Mouse (Mus musculus) forebrain, embryonic 15.5 days (tissue): ENCODE data around the gene Hist1h2bf. TPM values are rescaled to one million over a fixed set of nuclear protein-coding genes. Genes with fewer than 3 reads are reported as not detected.
A peak's percentile ranks its signal among the peaks of the same experiment; 100 is the strongest.
"Not testable (repeated sequence)": the region's sequence is repeated elsewhere in the genome, so short reads cannot be mapped to it uniquely, and the experiment has no call there.

Source experiments
- ATAC-seq: fragments of 200-750 bp; cut with Nextera tagmentation; replicated peaks from 2 replicates; pipeline ENCODE4 v1.8.0; 2017; ENCODE audit warnings: mild to moderate bottlenecking, moderate TSS enrichment, moderate library complexity
- H3K27ac ChIP-seq: fragments of 300-500 bp; sonication (generic); replicated peaks from 2 replicates; pipeline ENCODE4 v1.5.1; 2015; ENCODE audit warnings: mild to moderate bottlenecking, inconsistent platforms
- H3K27me3 ChIP-seq: fragments of 300-500 bp; sonication (generic); 2 replicates; pipeline ENCODE4 v1.6.1; 2015; ENCODE audit warnings: inconsistent platforms
- H3K36me3 ChIP-seq: fragments of 300-500 bp; sonication (generic); 2 replicates; pipeline ENCODE4 v1.6.1; 2015; ENCODE audit warnings: mild to moderate bottlenecking, inconsistent platforms
- H3K4me1 ChIP-seq: fragments of 300-500 bp; sonication (generic); 2 replicates; pipeline ENCODE4 v1.6.1; 2015; ENCODE audit warnings: inconsistent platforms
- H3K4me2 ChIP-seq: fragments of 300-500 bp; sonication (generic); replicated peaks from 2 replicates; pipeline ENCODE4 v1.6.1; 2015; ENCODE audit warnings: mild to moderate bottlenecking, inconsistent platforms
- H3K4me3 ChIP-seq: fragments of 300-500 bp; sonication (generic); 2 replicates; pipeline ENCODE4 v1.5.1; 2015; ENCODE audit warnings: mild to moderate bottlenecking, inconsistent platforms
- H3K9ac ChIP-seq: fragments of 300-500 bp; sonication (generic); replicated peaks from 2 replicates; pipeline ENCODE4 v1.6.1; 2015; ENCODE audit warnings: mild to moderate bottlenecking, inconsistent platforms
- H3K9me3 ChIP-seq: fragments of 300-500 bp; sonication (generic); 2 replicates; pipeline ENCODE4 v1.6.1; 2016; ENCODE audit warnings: inconsistent platforms
- WGBS: fragments of 180-500 bp; shearing (Covaris S2); methylation state at CpG from one replicate; pipeline ENCODE4 v1.1.7; 2015; ENCODE audit warnings: mixed read lengths; 5-methylcytosine and 5-hydroxymethylcytosine counted together
- polyA plus RNA-seq: library from polyadenylated mRNA; unstranded; fragments of >200 nt; fragmentation: Nextera tagmentation; extraction: Ambion mirVana; gene quantifications from 2 replicates; pipeline ENCODE4 v1.2.1, GENCODE M21; 2015

Gene Hist1h2bf
- polyA plus RNA-seq, 1 experiment from 2014 or later, result 2.9 TPM

GRCm38 (mm10) chr13:23561883-23562659 lies 11.9 kb downstream of the Hist1h2bf start, which contains the start of gene Hist1h3e:
Gene Hist1h3e, minus strand, starts transcription at chr13:23562369.
- not testable (repeated sequence) for H3K9me3 ChIP-seq, H3K36me3 ChIP-seq, H3K4me1 ChIP-seq, H3K27me3 ChIP-seq
- peak; percentile 95 for ATAC-seq
- under 1% methylated on average over 37 of the region's 67 CpGs for WGBS
- Histone ChIP-seq H3K4me3 (peak within 1 kb of the TSS; percentile 50), H3K9ac (peak within 1 kb of the TSS; percentile 72), H3K27ac (peak within 1 kb of the TSS; percentile 97), H3K4me2 (peak within 1 kb of the TSS; percentile 65)

DNA sequence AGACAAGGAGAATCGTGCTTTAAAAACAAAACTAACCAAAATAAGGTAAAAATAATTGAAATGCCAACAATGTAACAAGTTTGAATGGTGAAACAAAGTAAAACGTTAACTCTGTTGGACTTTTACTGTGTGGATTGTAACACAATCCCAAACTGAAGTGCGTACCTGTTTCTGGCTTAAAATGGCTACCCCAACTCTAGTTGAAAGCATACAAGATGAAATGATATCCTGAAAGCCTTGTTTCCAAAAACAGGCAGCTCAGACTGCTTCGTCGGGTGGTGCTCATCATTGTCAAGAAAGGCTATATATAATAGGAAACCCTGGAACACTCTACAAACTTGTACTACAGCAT lies 12.5 kb downstream of the Hist1h2bf start:
- Histone ChIP-seq H3K9ac (peak overlapping the region; percentile 72), H3K4me3 (peak overlapping the region; percentile 50), H3K4me2 (peak overlapping the region; percentile 41), H3K27ac (peak overlapping the region; percentile 97), H3K4me1 (peaks cover 14% of the 10 kb centered on the region)
- not testable (repeated sequence) for H3K27me3 ChIP-seq, ATAC-seq, H3K9me3 ChIP-seq, H3K36me3 ChIP-seq
- WGBS, result 0% methylated on average over 2 of the region's 5 CpGs

DNA sequence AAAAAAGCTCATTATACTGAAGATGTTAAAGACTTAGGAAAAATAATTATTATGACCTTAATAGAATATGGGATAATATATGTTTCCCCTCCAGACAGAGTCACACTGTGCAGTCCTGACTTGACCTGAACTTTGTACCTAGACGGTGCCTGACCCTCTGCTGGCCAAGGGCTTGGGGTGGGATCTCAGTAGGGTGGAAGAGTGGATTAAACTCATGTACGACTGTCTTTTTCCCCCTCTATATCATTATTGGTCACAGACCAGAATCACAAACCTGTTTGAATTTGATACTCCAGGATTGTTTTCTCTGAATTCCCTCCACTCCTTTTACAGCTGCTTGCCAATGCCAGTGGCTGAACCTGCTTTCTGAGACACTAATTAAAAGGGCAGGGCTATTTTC lies 13.3 kb downstream of the Hist1h2bf start:
- ATAC-seq, H3K27ac ChIP-seq, H3K27me3 ChIP-seq, H3K36me3 ChIP-seq, H3K4me3 ChIP-seq, H3K9ac ChIP-seq, H3K9me3 ChIP-seq: not testable (repeated sequence)
- peak overlapping the region; percentile 15; the same call in 1 of the 2 replicates for H3K4me2 ChIP-seq
- 10% methylated on average over 2 of the region's 2 CpGs for WGBS
- peaks cover 17% of the 10 kb centered on the region for H3K4me1 ChIP-seq

GRCm38 (mm10) chr13:23556906-23557305 lies 17.1 kb downstream of the Hist1h2bf start:
- no peak for ATAC-seq

DNA sequence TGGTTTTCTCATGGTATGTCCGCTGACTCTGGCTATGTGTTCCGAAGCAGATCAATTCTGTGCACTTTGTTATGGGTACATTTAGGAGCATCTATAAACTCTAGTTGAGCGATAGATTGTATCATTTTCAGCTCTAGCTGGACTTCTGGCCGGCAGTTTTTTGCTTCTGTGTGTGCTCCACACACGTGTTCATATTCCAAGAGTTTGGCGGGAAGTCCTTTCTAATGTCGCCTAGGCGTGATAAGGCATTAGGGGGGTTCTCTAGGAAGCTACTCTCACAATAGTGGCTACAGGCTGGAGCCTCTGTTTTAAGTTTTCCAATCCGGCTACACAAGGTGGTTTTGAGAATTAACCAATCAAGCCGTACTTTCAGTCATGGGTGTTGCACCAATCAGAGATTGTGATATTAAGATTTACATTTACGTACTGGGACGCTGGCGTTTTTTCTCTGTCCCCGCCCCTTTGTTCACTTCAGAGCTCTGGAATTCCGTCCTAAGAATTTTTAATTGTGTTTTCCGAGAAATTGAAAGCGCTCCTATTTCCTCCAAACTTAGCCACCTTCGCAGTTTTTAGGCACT lies 18.1 kb downstream of the Hist1h2bf start:
- under 1% methylated on average over 18 of the region's 18 CpGs for WGBS
- ATAC-seq, result peak; percentile 84

More at GRCm38 (mm10) chr13:23556906-23557305, 17.1 kb downstream of the Hist1h2bf start:
- H3K9ac ChIP-seq, result no peak overlapping the region
- H3K4me3 ChIP-seq, result no peak overlapping the region
- H3K9me3 ChIP-seq, result no peaks in the 10 kb centered on the region
- H3K4me2 ChIP-seq, result no peak overlapping the region
- H3K4me1 ChIP-seq, result peaks cover 28% of the 10 kb centered on the region
- H3K27me3 ChIP-seq, result no peaks in the 10 kb centered on the region
- peak overlapping the region; percentile 97; the same call in 1 of the 2 replicates for H3K27ac ChIP-seq
- 68% methylated on average over 3 of the region's 3 CpGs for WGBS
- no peaks in the 10 kb centered on the region for H3K36me3 ChIP-seq

DNA sequence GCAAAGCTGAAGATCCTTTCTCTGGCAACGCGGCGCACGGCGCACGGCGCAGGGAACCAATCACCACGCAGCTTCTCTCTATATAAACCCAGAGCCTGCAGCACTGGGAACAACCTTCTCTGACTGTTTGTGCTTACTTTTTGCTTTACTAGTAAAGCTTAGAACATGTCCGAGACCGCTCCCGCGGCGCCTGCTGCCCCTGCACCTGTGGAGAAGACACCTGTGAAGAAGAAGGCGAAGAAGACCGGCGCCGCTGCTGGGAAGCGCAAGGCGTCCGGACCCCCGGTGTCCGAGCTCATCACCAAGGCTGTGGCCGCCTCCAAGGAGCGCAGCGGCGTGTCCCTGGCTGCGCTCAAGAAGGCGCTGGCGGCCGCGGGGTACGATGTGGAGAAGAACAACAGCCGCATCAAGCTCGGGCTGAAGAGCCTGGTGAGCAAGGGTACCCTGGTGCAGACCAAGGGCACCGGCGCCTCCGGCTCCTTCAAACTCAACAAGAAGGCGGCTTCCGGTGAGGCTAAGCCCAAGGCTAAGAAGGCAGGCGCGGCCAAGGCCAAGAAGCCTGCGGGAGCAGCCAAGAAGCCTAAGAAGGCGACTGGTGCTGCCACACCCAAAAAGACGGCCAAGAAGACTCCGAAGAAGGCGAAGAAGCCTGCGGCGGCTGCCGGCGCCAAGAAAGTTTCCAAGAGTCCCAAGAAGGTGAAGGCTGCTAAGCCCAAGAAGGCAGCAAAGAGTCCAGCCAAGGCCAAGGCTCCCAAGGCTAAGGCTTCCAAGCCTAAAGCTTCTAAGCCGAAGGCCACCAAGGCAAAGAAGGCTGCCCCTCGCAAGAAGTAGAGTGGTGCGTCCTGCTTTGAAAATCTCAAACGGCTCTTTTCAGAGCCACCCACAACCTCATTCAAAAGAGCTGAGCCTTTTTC lies 18.8 kb downstream of the Hist1h2bf start:
- Histone ChIP-seq H3K27me3 (no peaks in the 10 kb centered on the region), H3K9ac (peak overlapping the region; percentile 78), H3K36me3 (no peaks in the 10 kb centered on the region), H3K4me2 (peak overlapping the region; percentile 99), H3K4me1 (peaks cover 37% of the 10 kb centered on the region), H3K27ac (peak overlapping the region; percentile 97), H3K9me3 (no peaks in the 10 kb centered on the region), H3K4me3 (peak overlapping the region; percentile 57)
- under 1% methylated on average over 54 of the region's 54 CpGs for WGBS
- ATAC-seq, result peak; percentile 87

More for the DNA sequence above, 18.1 kb downstream of the Hist1h2bf start:
- Histone ChIP-seq H3K4me3 (peak overlapping the region; percentile 57), H3K36me3 (no peaks in the 10 kb centered on the region), H3K4me2 (peak overlapping the region; percentile 99), H3K27me3 (no peaks in the 10 kb centered on the region), H3K9ac (peak overlapping the region; percentile 78), H3K4me1 (peaks cover 35% of the 10 kb centered on the region), H3K27ac (peak overlapping the region; percentile 97), H3K9me3 (no peaks in the 10 kb centered on the region)

- 22% methylated on average over 9 of the region's 9 CpGs for whole genome bisulfite sequencing
- H3K27me3 ChIP-seq, result no peaks in the 10 kb centered on the region
- peaks cover 37% of the 10 kb centered on the region for H3K4me1 ChIP-seq
- H3K9ac ChIP-seq, result peak overlapping the region; percentile 78
- H3K4me3 ChIP-seq, result peak overlapping the region; percentile 57
- ATAC-seq, result no peak
- H3K4me2 ChIP-seq, result peak overlapping the region; percentile 99
- H3K36me3 ChIP-seq, result no peaks in the 10 kb centered on the region
- H3K27ac ChIP-seq, result peak overlapping the region; percentile 97
- H3K9me3 ChIP-seq, result no peaks in the 10 kb centered on the region
Measured at GRCm38 (mm10) chr13:23554393-23554792, 19.6 kb downstream of the Hist1h2bf start.

- Histone ChIP-seq H3K27me3 (no peaks in the 10 kb centered on the region), H3K4me1 (peaks cover 37% of the 10 kb centered on the region), H3K9me3 (no peaks in the 10 kb centered on the region), H3K4me2 (peak within 1 kb of the TSS; percentile 99), H3K9ac (peak within 1 kb of the TSS; percentile 78; the same call in 1 of the 2 replicates), H3K27ac (peak within 1 kb of the TSS; percentile 97), H3K4me3 (0 out of 2 replicates have a peak within 1 kb of the TSS, but pooled peaks have one; percentile 57), H3K36me3 (no peaks in the 10 kb centered on the region)
- no peak for ATAC-seq
Measured at GRCm38 (mm10) chr13:23552962-23553361, 21.0 kb downstream of the Hist1h2bf start, which contains the start of gene Hist1h1d. Gene Hist1h1d, plus strand, starts transcription at chr13:23553262.

DNA sequence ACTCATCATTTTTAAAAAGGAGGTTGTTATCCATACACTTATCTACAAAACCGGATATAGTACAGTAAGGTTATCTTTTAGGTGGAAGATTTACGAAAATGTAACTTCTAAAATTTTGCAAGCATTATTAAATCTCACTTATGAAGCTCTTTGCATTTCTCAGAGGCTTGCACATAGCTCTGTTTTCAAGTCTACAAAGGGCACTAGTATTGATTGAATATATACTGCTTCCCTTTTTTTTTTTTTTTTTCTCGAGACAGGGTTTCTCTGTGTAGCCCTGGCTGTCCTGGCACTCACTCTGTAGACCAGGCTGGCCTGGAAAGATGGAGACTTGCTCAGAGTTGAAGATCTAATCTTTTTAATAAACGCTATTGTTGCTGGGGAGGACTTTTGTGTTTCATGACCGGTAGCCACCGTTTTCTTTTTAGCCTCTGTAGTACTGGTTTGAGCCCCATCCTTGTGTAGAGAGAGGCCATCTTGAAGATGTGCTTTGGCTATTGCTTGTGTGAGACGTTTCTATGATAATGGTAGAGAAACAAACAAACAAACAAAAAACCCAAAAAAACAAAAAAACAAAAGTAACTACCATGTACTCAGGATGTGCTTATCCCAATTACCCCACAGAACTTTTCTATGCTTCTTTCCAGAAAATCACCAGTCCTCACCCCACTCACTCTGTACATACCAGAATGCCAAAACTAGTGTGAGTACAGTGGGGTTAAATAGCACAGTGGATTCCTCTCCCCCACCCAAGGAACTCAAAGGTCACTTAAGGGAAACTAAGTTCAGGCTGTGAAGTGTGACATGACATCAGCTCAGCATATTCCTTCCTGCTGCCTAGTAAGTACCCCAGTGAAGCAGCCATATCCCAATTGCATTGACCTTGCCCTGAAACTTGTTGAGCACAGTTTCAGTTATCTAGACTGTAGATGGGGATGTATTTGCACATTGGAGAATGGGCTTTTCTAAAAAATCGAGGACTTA lies 21.8 kb downstream of the Hist1h2bf start:
- peak overlapping the region; percentile 93 for H3K27ac ChIP-seq
- no peak for ATAC-seq
- H3K27me3 ChIP-seq, result no peaks in the 10 kb centered on the region
- H3K4me2 ChIP-seq, result peak overlapping the region; percentile 63
- peak overlapping the region; percentile 51 for H3K4me3 ChIP-seq
- peaks cover 37% of the 10 kb centered on the region for H3K4me1 ChIP-seq
- WGBS, result 42% methylated on average over 8 of the region's 8 CpGs
- peak overlapping the region; percentile 58; the same call in 1 of the 2 replicates for H3K9ac ChIP-seq
- no peaks in the 10 kb centered on the region for H3K9me3 ChIP-seq
- H3K36me3 ChIP-seq, result no peaks in the 10 kb centered on the region

DNA sequence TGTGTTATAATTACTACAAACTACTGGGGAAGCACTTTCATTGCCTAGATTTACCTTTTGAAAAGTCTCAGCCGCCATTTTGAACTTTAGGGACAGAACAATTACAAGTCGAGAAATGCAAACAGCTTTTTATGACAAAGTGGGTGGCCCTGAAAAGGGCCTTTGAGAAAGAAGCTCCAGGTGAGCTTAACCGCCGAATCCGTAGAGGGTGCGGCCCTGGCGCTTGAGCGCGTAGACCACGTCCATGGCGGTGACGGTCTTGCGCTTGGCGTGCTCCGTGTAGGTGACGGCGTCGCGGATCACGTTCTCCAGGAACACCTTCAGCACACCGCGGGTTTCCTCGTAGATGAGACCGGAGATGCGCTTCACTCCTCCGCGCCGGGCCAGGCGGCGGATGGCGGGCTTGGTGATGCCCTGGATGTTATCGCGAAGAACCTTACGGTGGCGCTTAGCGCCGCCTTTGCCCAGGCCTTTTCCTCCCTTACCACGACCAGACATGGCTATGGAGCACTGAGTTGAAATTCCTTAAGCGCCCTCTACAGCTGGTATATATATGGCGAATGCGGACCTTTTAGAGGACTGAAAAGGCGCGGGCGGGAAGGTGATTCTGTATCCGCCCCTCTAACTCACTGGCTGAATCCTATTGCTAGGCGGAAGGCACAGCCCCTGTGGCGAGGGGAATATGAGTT lies 22.7 kb downstream of the Hist1h2bf start, which contains the start of gene Hist1h4f:
Gene Hist1h4f (minus strand): TSS at position 503 of the 689 bp plus-strand sequence.
- Histone ChIP-seq H3K27ac (peak within 1 kb of the TSS; percentile 93), H3K4me2 (peak within 1 kb of the TSS; percentile 63), H3K4me1 (peaks cover 31% of the 10 kb centered on the region), H3K9ac (peak within 1 kb of the TSS; percentile 58), H3K4me3 (peak within 1 kb of the TSS; percentile 51)
- H3K27me3 ChIP-seq, H3K9me3 ChIP-seq, H3K36me3 ChIP-seq: not testable (repeated sequence)
- ATAC-seq, result peak; percentile 85
- 0% methylated on average over 47 of the region's 47 CpGs for WGBS
